Mouse (Mus musculus) heart, adult 2 months (tissue): ENCODE results near the gene Dnaaf5. TPM values are rescaled to one million over a fixed set of nuclear protein-coding genes. Genes with fewer than 3 reads are reported as not detected.

Source experiments
- DNase-seq, 2 experiments: peaks; one replicate each; pipeline ENCODE4 v3.0.0; 2021
- H3K27ac ChIP-seq: fragments of 200-600 bp; 2 replicates; pipeline ENCODE4 v1.8.1; 2022
- H3K27me3 ChIP-seq: fragments of 200-500 bp; 2 replicates; pipeline ENCODE4 v1.6.1; 2012; ENCODE audit warnings: mild to moderate bottlenecking, low read length, inconsistent platforms, mixed read lengths; ENCODE audit not compliant: control insufficient read depth, insufficient read depth
- H3K36me3 ChIP-seq: fragments of 200-500 bp; 2 replicates; pipeline ENCODE4 v1.6.1; 2012; ENCODE audit warnings: low read length, inconsistent platforms; ENCODE audit not compliant: control insufficient read depth, insufficient read depth
- H3K4me1 ChIP-seq: fragments of 200-500 bp; 2 replicates; pipeline ENCODE4 v1.6.1; 2011; ENCODE audit warnings: low read length; ENCODE audit not compliant: control insufficient read depth, insufficient read depth
- H3K4me3 ChIP-seq: fragments of 200-600 bp; 2 replicates; pipeline ENCODE4 v1.8.1; 2022
- H3K79me2 ChIP-seq: fragments of 200-500 bp; replicated peaks from 2 replicates; pipeline ENCODE4 v1.6.1; 2012; ENCODE audit warnings: mild to moderate bottlenecking, inconsistent platforms, low read length, moderate library complexity, mixed read lengths; ENCODE audit not compliant: control insufficient read depth, insufficient read depth
- H3K9ac ChIP-seq: fragments of 200-500 bp; 2 replicates; pipeline ENCODE4 v1.6.1; 2012; ENCODE audit warnings: low read depth, mild to moderate bottlenecking, control low read depth, inconsistent platforms, low read length, mixed read lengths
- CTCF ChIP-seq: fragments of 200-600 bp; IDR thresholded peaks from 2 replicates; pipeline ENCODE4 v1.8.1; 2022; ENCODE audit warnings: antibody characterized with exemption, mild to moderate bottlenecking, moderate library complexity
- EP300 ChIP-seq: fragments of 200-500 bp; IDR thresholded peaks from 2 replicates; pipeline ENCODE4 v1.6.1; 2011; ENCODE audit warnings: low read depth, low read length, control low read depth; ENCODE audit not compliant: insufficient read depth
- POLR2A ChIP-seq: fragments of 200-500 bp; IDR thresholded peaks from 2 replicates; pipeline ENCODE4 v1.6.1; 2011; ENCODE audit warnings: mild to moderate bottlenecking, low read depth, low read length, control low read depth; ENCODE audit not compliant: insufficient read depth
- WGBS: fragments of 180-500 bp; shearing (Covaris S2); methylation state at CpG from one replicate; pipeline ENCODE4 v1.1.7; 2018; 5-methylcytosine and 5-hydroxymethylcytosine counted together
- intact Hi-C: fragments of 180-260 bp; cut with DNase I; formaldehyde crosslinking; loops from one replicate; pipeline ENCODE4 v1.15.1; 2025
- long read RNA-seq: library from polyadenylated mRNA; stranded (forward); transcript quantifications from one replicate; pipeline ENCODE4 v2.0.0, GENCODE M21; 2021
- polyA plus RNA-seq: library from polyadenylated mRNA; depleted of rRNA; stranded (reverse); fragments of >200 nt; gene quantifications from 2 replicates; pipeline ENCODE4 v1.2.3, GENCODE M21; 2012; rRNA removed
- total RNA-seq, 2 experiments: library from RNA; stranded (reverse); gene quantifications; 2 replicates each; pipeline ENCODE4 v1.2.3; 2021

Dnaaf5 gene
- total RNA-seq (10 to 100 TPM; 16.1 to 16.7 TPM), polyA plus RNA-seq (12.1 and 12.2 TPM in 2 replicates)
- long read RNA-seq, transcript Dnaaf5-201 (13 exons, 3,450 nt), result major isoform, 19 of 22 reads
- long read RNA-seq, partial matches to known transcripts, result 1 of 22 reads
- long read RNA-seq, other reads (novel, unspliced or antisense), result 2 of 22 reads

- Histone ChIP-seq H3K79me2 (no peaks in the 10 kb centered on the region), H3K27ac (peak within 1 kb of the TSS; percentile 72), H3K36me3 (no peaks in the 10 kb centered on the region), H3K4me3 (peak within 1 kb of the TSS; percentile 68), H3K27me3 (no peaks in the 10 kb centered on the region), H3K9ac (peak within 1 kb of the TSS; percentile 73), H3K4me1 (no peaks in the 10 kb centered on the region)
- WGBS, result under 1% methylated on average over 87 of the region's 87 CpGs
- intact Hi-C loops, result loop anchor here (5.0 kb wide), 2 partner anchors 102 to 158 kb away; partner anchors contain the start of gene Get4
- TF ChIP-seq EP300, result peak; percentile 76; the same call in 1 of the 2 replicates
- TF ChIP-seq POLR2A, result peak; percentile 56; the same call in 1 of the 2 replicates
- TF ChIP-seq CTCF, result no peak
- DNase-seq, result peak; percentile 96 to 97
Measured at GRCm38 (mm10) chr5:139149681-139150602, at the start of gene Dnaaf5, which contains the start of gene Prkar1b. TSS of gene Dnaaf5 (plus strand) at chr5:139150223. TSS of gene Prkar1b (minus strand) at chr5:139150001.

GRCm38 (mm10) chr5:139101783-139102182 lies 48.2 kb upstream of the Dnaaf5 start:
- Histone ChIP-seq H3K79me2 (no peaks in the 10 kb centered on the region), H3K4me3 (no peak overlapping the region), H3K9ac (no peak overlapping the region), H3K27ac (no peak overlapping the region), H3K36me3 (no peaks in the 10 kb centered on the region), H3K27me3 (no peaks in the 10 kb centered on the region), H3K4me1 (peaks cover 6% of the 10 kb centered on the region)
- intact Hi-C loops, result no loop called here
- TF ChIP-seq POLR2A (no peak), EP300 (no peak), CTCF (no peak)
- WGBS, result 27% methylated on average over 6 of the region's 6 CpGs
- DNase-seq, result no peak

GRCm38 (mm10) chr5:139107815-139108214 lies 42.2 kb upstream of the Dnaaf5 start:
- H3K79me2 ChIP-seq, result no peaks in the 10 kb centered on the region
- H3K9ac ChIP-seq, result no peak overlapping the region
- no peaks in the 10 kb centered on the region for H3K4me1 ChIP-seq
- intact Hi-C loops, result no loop called here
- DNase-seq, result no peak
- no peak for TF ChIP-seq POLR2A
- no peak for TF ChIP-seq EP300
- TF ChIP-seq CTCF, result peak; percentile 53
- no peak overlapping the region for H3K4me3 ChIP-seq
- no peaks in the 10 kb centered on the region for H3K36me3 ChIP-seq
- H3K27ac ChIP-seq, result no peak overlapping the region
- WGBS, result 63% methylated on average over 9 of the region's 9 CpGs
- H3K27me3 ChIP-seq, result no peaks in the 10 kb centered on the region

- intact Hi-C loops, result no loop called here
- H3K79me2 ChIP-seq, result no peaks in the 10 kb centered on the region
- TF ChIP-seq POLR2A, result no peak
- no peak overlapping the region for H3K27ac ChIP-seq
- no peaks in the 10 kb centered on the region for H3K27me3 ChIP-seq
- H3K4me1 ChIP-seq, result no peaks in the 10 kb centered on the region
- DNase-seq, result no peak
- H3K36me3 ChIP-seq, result no peaks in the 10 kb centered on the region
- H3K4me3 ChIP-seq, result no peak overlapping the region
- WGBS, result 93% methylated on average over 2 of the region's 2 CpGs
- no peak overlapping the region for H3K9ac ChIP-seq
Measured at GRCm38 (mm10) chr5:139110140-139110855, 39.7 kb upstream of the Dnaaf5 start.

GRCm38 (mm10) chr5:139111991-139112390 lies 38.0 kb upstream of the Dnaaf5 start:
- Histone ChIP-seq H3K4me1 (no peaks in the 10 kb centered on the region), H3K27ac (no peak overlapping the region), H3K27me3 (no peaks in the 10 kb centered on the region), H3K4me3 (no peak overlapping the region), H3K9ac (no peak overlapping the region), H3K36me3 (no peaks in the 10 kb centered on the region), H3K79me2 (no peaks in the 10 kb centered on the region)
- TF ChIP-seq EP300, result no peak
- TF ChIP-seq CTCF, result no peak
- no peak for TF ChIP-seq POLR2A
- intact Hi-C loops, result no loop called here
- WGBS, result 69% methylated on average over 9 of the region's 9 CpGs
- no peak for DNase-seq

- H3K79me2 ChIP-seq, result no peaks in the 10 kb centered on the region
- H3K36me3 ChIP-seq, result no peaks in the 10 kb centered on the region
- H3K27me3 ChIP-seq, result no peaks in the 10 kb centered on the region
- no peak overlapping the region for H3K4me3 ChIP-seq
- no peak for DNase-seq
- H3K4me1 ChIP-seq, result no peaks in the 10 kb centered on the region
- no peak overlapping the region for H3K9ac ChIP-seq
- intact Hi-C loops, result no loop called here
- 59% methylated on average over 9 of the region's 9 CpGs for WGBS
- no peak overlapping the region for H3K27ac ChIP-seq
- no peak for TF ChIP-seq EP300
- no peak for TF ChIP-seq CTCF
- TF ChIP-seq POLR2A, result no peak
Measured at GRCm38 (mm10) chr5:139112418-139112817, 37.6 kb upstream of the Dnaaf5 start.
